Mouse (Mus musculus) E14TG2a.4 (cell line): ENCODE data around the gene Cyfip2.

Experiments used
- CTCF ChIP-seq: conservative IDR thresholded peaks from 2 replicates; pipeline ENCODE4 v1.5.1; 2014; ENCODE audit warnings: low read length
- NANOG ChIP-seq: IDR thresholded peaks from 2 replicates; pipeline ENCODE4 v1.6.1; 2014; ENCODE audit warnings: borderline replicate concordance, low read length, mixed read lengths
- POU5F1 ChIP-seq: IDR thresholded peaks from 2 replicates; pipeline ENCODE4 v1.6.1; 2014; ENCODE audit warnings: low read length, borderline replicate concordance

DNA sequence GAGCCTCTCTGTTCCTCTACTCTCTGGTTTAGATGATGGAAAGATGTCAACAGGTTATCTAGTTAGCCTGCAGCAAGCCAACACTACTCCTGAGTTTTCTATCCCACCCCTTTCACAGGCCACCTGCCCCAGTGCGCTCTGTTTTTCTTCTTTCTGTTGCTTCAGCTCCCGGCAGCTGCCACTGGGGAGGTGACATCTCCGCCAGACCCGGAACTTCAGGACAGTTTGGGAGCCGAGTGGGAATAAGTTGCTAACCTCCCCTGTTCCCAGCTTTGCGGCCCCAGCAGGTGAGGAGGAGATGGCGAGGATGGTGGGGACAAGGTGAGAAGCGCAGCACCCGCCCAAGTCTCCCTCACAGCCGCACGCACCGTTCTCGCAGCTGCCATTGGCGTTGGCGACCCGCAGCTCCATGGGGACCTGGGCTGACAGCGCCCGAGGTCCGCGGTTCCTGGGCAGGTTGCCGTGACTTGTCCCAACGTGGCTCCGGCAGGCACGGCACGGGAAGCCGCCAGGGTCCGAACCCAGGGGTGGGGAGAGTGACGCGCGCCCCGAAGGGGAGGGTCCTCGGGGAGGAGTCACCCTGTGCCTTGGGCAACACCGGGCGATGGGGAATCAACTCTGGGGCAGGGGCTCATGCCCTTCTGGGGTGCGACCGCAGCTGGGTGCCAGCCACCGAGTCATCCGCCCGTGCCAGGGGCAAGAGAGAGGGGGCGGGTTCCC is 146.6 kb downstream of the Cyfip2 start, which contains the start of gene Nipal4:
- TF ChIP-seq CTCF (no peak), NANOG (no peak), POU5F1 (no peak)
